Mouse (Mus musculus): ENCODE measurements around the gene Rpl3l. TPM values are rescaled to one million over a fixed set of nuclear protein-coding genes. Genes with fewer than 3 reads are reported as not detected.

Rpl3l gene
- total and polyA plus RNA-seq, 3 experiments: 0.12 to 0.24 TPM; not detected in 1

- Histone ChIP-seq H3K36me3 (ENCODE audit: control insufficient read depth in 1 of 2, insufficient read depth in 2 of 2, low read length in 2 of 2) (no peaks in the 10 kb centered on the region), H3K27me3 (ENCODE audit: control insufficient read depth in 1 of 2, insufficient read depth in 2 of 2, low read length in 2 of 2) (peaks cover 0 to 2% of the 10 kb centered on the region in 2 experiments), H3K27ac (ENCODE audit: control insufficient read depth, low read depth, low read length) (no peak overlapping the region), H3K79me2 (ENCODE audit: control insufficient read depth, insufficient read depth, low read length, poor library complexity) (no peaks in the 10 kb centered on the region), H3K9me3 (replicated peaks; ENCODE audit: insufficient read depth, low read length) (no peaks in the 10 kb centered on the region), H3K9ac (ENCODE audit: control insufficient read depth, low read depth, low read length, poor library complexity, severe bottlenecking) (no peak overlapping the region), H3K4me1 (ENCODE audit: control insufficient read depth in 1 of 2, insufficient read depth in 2 of 2, low read length in 2 of 2) (no peaks in the 10 kb centered on the region), H3K4me3 (ENCODE audit: control insufficient read depth in 1 of 2, insufficient read depth in 1 of 2, low read depth in 2 of 2, low read length in 2 of 2) (no peak overlapping the region)
- no peak for DNase-seq (ENCODE audit: low read depth, low spot score)
- TF ChIP-seq NELFE (IDR thresholded peaks at IDR 0.05; ENCODE audit: low read depth, low read length) (no peak), HCFC1 (IDR thresholded peaks at IDR 0.05; ENCODE audit: low read depth, low read length) (no peak), ZC3H11A (IDR thresholded peaks at IDR 0.05; ENCODE audit: low read depth, low read length) (no peak), ETS1 (IDR thresholded peaks at IDR 0.05; ENCODE audit: low read depth, low read length) (no peak), POLR2A (IDR thresholded peaks at IDR 0.05; ENCODE audit: control insufficient read depth in 1 of 2, insufficient read depth in 1 of 2, low read depth in 1 of 2, low read length in 2 of 2, poor library complexity in 1 of 2) (no peak), USF2 (IDR thresholded peaks at IDR 0.05; ENCODE audit: borderline replicate concordance in 1 of 2, insufficient read depth in 1 of 2, low read depth in 1 of 2, low read length in 2 of 2) (no peak), MYC (IDR thresholded peaks at IDR 0.05; ENCODE audit: low read depth, low read length) (no peak), RAD21 (IDR thresholded peaks at IDR 0.05; ENCODE audit: low read depth, low read length) (no peak), POLR2AphosphoS5 (IDR thresholded peaks at IDR 0.05; ENCODE audit: borderline replicate concordance, low read depth, low read length) (no peak), RCOR1 (IDR thresholded peaks at IDR 0.05; ENCODE audit: low read depth, low read length) (no peak), ZKSCAN1 (IDR thresholded peaks at IDR 0.05; ENCODE audit: low read depth, low read length) (no peak), TAL1 (IDR thresholded peaks at IDR 0.05; ENCODE audit: low read length) (no peak), UBTF (IDR thresholded peaks at IDR 0.05; ENCODE audit: borderline replicate concordance, insufficient read depth, low read depth, low read length) (no peak), JUND (IDR thresholded peaks at IDR 0.05; ENCODE audit: low read depth, low read length) (no peak)
Measured at GRCm38 (mm10) chr17:24777073-24777472, 49.5 kb downstream of the Rpl3l start.

DNA sequence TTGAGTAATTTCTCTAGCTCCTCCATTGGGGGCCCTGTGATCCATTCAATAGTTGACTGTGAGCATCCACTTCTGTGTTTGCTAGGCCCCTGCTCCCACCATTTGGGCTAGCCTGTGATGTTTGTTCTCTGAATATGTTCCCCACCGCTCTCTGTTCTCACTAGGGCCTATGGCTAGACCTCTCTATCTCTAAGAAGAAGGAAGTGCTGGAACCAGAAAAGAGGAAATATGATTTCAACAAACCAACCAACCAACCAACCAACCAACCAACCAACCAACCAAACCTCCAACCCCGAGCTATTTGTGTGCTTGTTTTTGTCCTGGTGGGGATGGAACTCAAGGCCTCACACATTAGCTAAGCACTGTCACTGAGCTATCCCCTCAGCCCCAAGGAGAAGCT lies 53.2 kb downstream of the Rpl3l start:
- Histone ChIP-seq H3K27me3 (ENCODE audit: control insufficient read depth in 1 of 2, insufficient read depth in 2 of 2, low read length in 2 of 2) (peaks cover 0 to 3% of the 10 kb centered on the region in 2 experiments; a peak in 2 of 4 replicates), H3K27ac (ENCODE audit: control insufficient read depth, low read depth, low read length) (no peak overlapping the region), H3K4me1 (ENCODE audit: control insufficient read depth in 1 of 2, insufficient read depth in 2 of 2, low read length in 2 of 2) (no peaks in the 10 kb centered on the region), H3K4me3 (ENCODE audit: control insufficient read depth in 1 of 2, insufficient read depth in 1 of 2, low read depth in 2 of 2, low read length in 2 of 2) (no peak overlapping the region), H3K9ac (ENCODE audit: control insufficient read depth, low read depth, low read length, poor library complexity, severe bottlenecking) (no peak overlapping the region), H3K79me2 (ENCODE audit: control insufficient read depth, insufficient read depth, low read length, poor library complexity) (no peaks in the 10 kb centered on the region), H3K9me3 (replicated peaks; ENCODE audit: insufficient read depth, low read length) (no peaks in the 10 kb centered on the region), H3K36me3 (ENCODE audit: control insufficient read depth in 1 of 2, insufficient read depth in 2 of 2, low read length in 2 of 2) (no peaks in the 10 kb centered on the region)
- peak; percentile 53 for DNase-seq (ENCODE audit: low read depth, low spot score)
- TF ChIP-seq ZNF384 (IDR thresholded peaks at IDR 0.05; ENCODE audit: low read depth, low read length): no peak
- no peak for TF ChIP-seq GATA1 (IDR thresholded peaks at IDR 0.05; ENCODE audit: low read depth, low read length)
- TF ChIP-seq MYC (IDR thresholded peaks at IDR 0.05; ENCODE audit: low read depth, low read length): no peak
- no peak for TF ChIP-seq BHLHE40 (IDR thresholded peaks at IDR 0.05; ENCODE audit: borderline replicate concordance, low read depth, low read length)
- no peak for TF ChIP-seq RCOR1 (IDR thresholded peaks at IDR 0.05; ENCODE audit: low read depth, low read length)
- TF ChIP-seq MAFK (IDR thresholded peaks at IDR 0.05; ENCODE audit: borderline replicate concordance, low read depth, low read length): no peak
- no peak for TF ChIP-seq MAX (IDR thresholded peaks at IDR 0.05; ENCODE audit: low read length)
- TF ChIP-seq HCFC1 (IDR thresholded peaks at IDR 0.05; ENCODE audit: low read depth, low read length): no peak
- TF ChIP-seq CHD1 (IDR thresholded peaks at IDR 0.05; ENCODE audit: low read depth, low read length): no peak
- TF ChIP-seq ETS1 (IDR thresholded peaks at IDR 0.05; ENCODE audit: low read depth, low read length): no peak
- no peak for TF ChIP-seq POLR2AphosphoS5 (IDR thresholded peaks at IDR 0.05; ENCODE audit: borderline replicate concordance, low read depth, low read length)
- no peak for TF ChIP-seq TCF12 (IDR thresholded peaks at IDR 0.05; ENCODE audit: low read depth, low read length)
- no peak for TF ChIP-seq NELFE (IDR thresholded peaks at IDR 0.05; ENCODE audit: low read depth, low read length)
- no peak for TF ChIP-seq SIN3A (IDR thresholded peaks at IDR 0.05; ENCODE audit: low read length)

Data from MEL (cell line).